17 mouse cellular contexts compared by ENCODE assay signal in the genomic region with DNA sequence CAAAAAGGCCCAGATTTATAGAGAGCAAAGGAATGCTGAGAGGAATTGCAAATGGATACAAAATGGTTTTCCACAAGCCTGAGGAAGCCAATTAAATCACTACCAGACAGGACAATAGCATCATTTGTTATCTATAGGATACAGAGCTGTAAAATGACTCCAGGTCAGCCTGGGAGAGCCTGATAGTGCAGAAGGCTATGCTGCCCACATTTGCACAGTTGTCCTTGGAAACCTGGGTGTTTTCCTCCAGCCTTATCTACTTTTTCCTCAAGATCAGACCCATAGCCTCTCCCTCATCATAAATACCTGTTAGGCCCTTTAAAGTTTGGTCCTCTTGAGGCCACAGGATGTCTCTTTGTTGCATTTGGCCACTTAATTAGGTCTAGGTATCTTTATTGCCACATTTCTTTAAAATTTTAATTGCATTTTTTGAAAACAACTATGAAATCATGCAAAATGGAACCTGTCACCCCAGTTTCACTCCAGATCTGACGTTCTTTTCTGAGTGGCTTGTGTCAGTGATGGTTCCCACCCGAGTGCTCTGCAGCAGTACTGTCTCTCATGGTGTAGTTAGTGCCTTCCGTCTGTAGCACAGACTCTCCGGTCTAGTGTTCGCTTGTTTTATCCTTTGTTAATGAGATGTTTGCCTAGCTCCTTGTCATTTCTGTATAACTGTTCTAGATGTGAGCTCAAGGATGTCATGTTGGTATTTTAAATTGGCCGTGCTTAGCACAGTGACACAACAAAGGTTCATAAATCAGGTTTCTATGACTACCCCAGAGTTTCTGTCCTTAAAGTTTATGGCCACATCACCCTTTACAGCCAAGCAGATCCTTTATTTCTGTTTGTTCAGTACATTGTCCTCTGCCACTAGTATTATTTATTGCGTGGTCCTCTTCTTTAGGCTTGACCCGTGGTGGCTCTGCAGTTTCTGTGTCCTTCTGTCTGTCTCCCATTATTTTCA.
A peak's percentile ranks its signal among the peaks of the same experiment; 100 is the strongest.
DNase-seq lines count a peak whose midpoint lies in the region; ATAC-seq and TF ChIP-seq lines count a peak whose summit lies in the region.
"Had no signal": no experiment of that assay in that cellular context is flagged by ENCODE, and none has a peak within 500 bp of the region (broad histone marks: within the 10 kb centered on the region; RNA-seq: fewer than 3 reads in every experiment).

No protein-coding gene starts in this region.

- H3K4me2 ChIP-seq in heart, embryonic 16.5 days (ENCODE audit: low read depth, low read length), result no peak overlapping the region
- no peak overlapping the region for H3K4me2 ChIP-seq in lung, embryonic 16.5 days (ENCODE audit: low read depth, low read length)
- no peak overlapping the region for H3K4me2 ChIP-seq in hindbrain, embryonic 16.5 days (ENCODE audit: low read length)
- H3K4me2 ChIP-seq: hindbrain, embryonic 13.5 days; limb, embryonic 13.5 days; liver, embryonic 15.5 days had no signal

- no peaks in the 10 kb centered on the region for H3K4me1 ChIP-seq in heart, embryonic 16.5 days (ENCODE audit: control insufficient read depth, insufficient read depth, low read length)
- H3K4me1 ChIP-seq in lung, embryonic 16.5 days (replicated peaks; ENCODE audit: control insufficient read depth, insufficient read depth, low read length), result peaks cover 4% of the 10 kb centered on the region; the same call in 1 of the 2 replicates
- no peaks in the 10 kb centered on the region; the same call in 1 of the 2 replicates for H3K4me1 ChIP-seq in lung, adult 2 months (ENCODE audit: control insufficient read depth, insufficient read depth, low read length)
- H3K4me1 ChIP-seq in hindbrain, embryonic 16.5 days (ENCODE audit: control insufficient read depth, insufficient read depth, low read depth, low read length), result no peaks in the 10 kb centered on the region
- H3K4me1 ChIP-seq: hindbrain, embryonic 13.5 days; liver, embryonic 15.5 days had no signal

- H3K4me3 ChIP-seq in heart, embryonic 16.5 days (ENCODE audit: low read length), result no peak overlapping the region
- H3K4me3 ChIP-seq in lung, embryonic 16.5 days (ENCODE audit: low read length), result no peak overlapping the region
- no peak overlapping the region for H3K4me3 ChIP-seq in lung, adult 2 months (replicated peaks; ENCODE audit: extremely low read depth, low read depth, low read length)
- no peak overlapping the region for H3K4me3 ChIP-seq in hindbrain, embryonic 16.5 days (ENCODE audit: low read length)
- H3K4me3 ChIP-seq: hindbrain, embryonic 13.5 days; limb, embryonic 13.5 days; liver, embryonic 15.5 days; megakaryocyte, embryonic 14.5 days had no signal

- intact Hi-C loops in heart, postnatal 25 days (cut with DNase I), result no loop called here

- no peaks in the 10 kb centered on the region for H3K27me3 ChIP-seq in heart, embryonic 16.5 days (ENCODE audit: control insufficient read depth, insufficient read depth, low read length)
- H3K27me3 ChIP-seq in lung, embryonic 16.5 days (ENCODE audit: control insufficient read depth, insufficient read depth, low read depth, low read length), result no peaks in the 10 kb centered on the region
- H3K27me3 ChIP-seq in hindbrain, embryonic 16.5 days (replicated peaks; ENCODE audit: control insufficient read depth, insufficient read depth, low read length), result no peaks in the 10 kb centered on the region
- H3K27me3 ChIP-seq: hindbrain, embryonic 13.5 days; limb, embryonic 13.5 days; liver, embryonic 15.5 days; megakaryocyte, embryonic 14.5 days had no signal

- TF ChIP-seq CTCF in lung, adult 2 months (IDR thresholded peaks at IDR 0.05; ENCODE audit: insufficient read depth, low read length), result no peak

- no peak for TF ChIP-seq POLR2A in lung, adult 2 months (IDR thresholded peaks at IDR 0.05; ENCODE audit: borderline replicate concordance, extremely low read depth, low read depth, low read length)

- no peak overlapping the region for H3K27ac ChIP-seq in heart, embryonic 16.5 days (ENCODE audit: low read length)
- H3K27ac ChIP-seq in lung, embryonic 16.5 days (ENCODE audit: low read length), result peak overlapping the region; percentile 36
- H3K27ac ChIP-seq in hindbrain, embryonic 16.5 days (ENCODE audit: low read depth, low read length), result no peak overlapping the region
- H3K27ac ChIP-seq: hindbrain, embryonic 13.5 days; limb, embryonic 13.5 days; liver, embryonic 15.5 days had no signal

- ATAC-seq in heart, embryonic 16.5 days (replicated peaks; ENCODE audit: extremely low read depth, insufficient read depth, low FRiP score), result peak; percentile 37; the same call in 1 of the 2 replicates
- ATAC-seq in lung, embryonic 16.5 days (ENCODE audit: low read depth), result peak; percentile 92
- ATAC-seq in hindbrain, embryonic 16.5 days, result no peak

- 68% methylated on average over 8 of the region's 8 CpGs for WGBS in heart, embryonic 16.5 days
- WGBS in lung, embryonic 16.5 days, result 45% methylated on average over 8 of the region's 8 CpGs
- WGBS in lung, adult 2 months, result 68% methylated on average over 8 of the region's 8 CpGs
- WGBS in hindbrain, embryonic 16.5 days, result 82% methylated on average over 8 of the region's 8 CpGs

- no peak overlapping the region for H3K9ac ChIP-seq in heart, embryonic 16.5 days (ENCODE audit: low read length)
- H3K9ac ChIP-seq in lung, embryonic 16.5 days (ENCODE audit: low read length), result no peak overlapping the region
- H3K9ac ChIP-seq in hindbrain, embryonic 16.5 days (ENCODE audit: low read depth, low read length), result no peak overlapping the region
- H3K9ac ChIP-seq: hindbrain, embryonic 13.5 days; limb, embryonic 13.5 days; liver, embryonic 15.5 days had no signal

- no peaks in the 10 kb centered on the region for H3K9me3 ChIP-seq in heart, embryonic 16.5 days (replicated peaks; ENCODE audit: control insufficient read depth, low read length)
- no peaks in the 10 kb centered on the region for H3K9me3 ChIP-seq in lung, embryonic 16.5 days (ENCODE audit: control insufficient read depth, low read length)
- no peaks in the 10 kb centered on the region for H3K9me3 ChIP-seq in hindbrain, embryonic 16.5 days (ENCODE audit: control insufficient read depth, low read length)
- H3K9me3 ChIP-seq: hindbrain, embryonic 13.5 days; limb, embryonic 13.5 days; liver, embryonic 15.5 days; megakaryocyte, embryonic 14.5 days had no signal

- peaks cover 4% of the 10 kb centered on the region; the same call in 1 of the 2 replicates for H3K36me3 ChIP-seq in heart, embryonic 16.5 days (ENCODE audit: control insufficient read depth, insufficient read depth)
- H3K36me3 ChIP-seq in lung, embryonic 16.5 days (ENCODE audit: control insufficient read depth, insufficient read depth, low read length), result peaks cover 3% of the 10 kb centered on the region; the same call in 1 of the 2 replicates
- no peaks in the 10 kb centered on the region for H3K36me3 ChIP-seq in hindbrain, embryonic 16.5 days (ENCODE audit: control insufficient read depth, insufficient read depth, low read length)
- H3K36me3 ChIP-seq: hindbrain, embryonic 13.5 days; limb, embryonic 13.5 days; liver, embryonic 15.5 days had no signal

- peak; percentile 12 for DNase-seq in adrenal gland, adult 2 months
- no peak for DNase-seq in adrenal gland, postnatal 14 days
- DNase-seq in heart, postnatal 25 days (ENCODE audit: low spot score), result no peak
- no peak for DNase-seq in lung, adult 2 months
- peak; percentile 24 for DNase-seq in mesoderm, embryonic 11.5 days (ENCODE audit: low read depth, low spot score)
- DNase-seq: adrenal gland, postnatal 36 days; cerebellum, postnatal 25 days; gastrocnemius, postnatal 25 days; kidney, adult 9 months; thymus, postnatal 36 days had no signal

Comparison
In these comparisons a context has a peak if more than half of its experiments do, and no peak if none do; other contexts are left out.
1. DNase-seq: peak in adrenal gland, adult 2 months (single experiment) and mesoderm, embryonic 11.5 days (single experiment); none in adrenal gland, postnatal 14 days (single experiment), heart, postnatal 25 days (single experiment) and lung, adult 2 months (single experiment).